Mouse (Mus musculus) MEL (cell line): Measurements from ENCODE around the gene Cdc42ep4. TPM values are rescaled to one million over a fixed set of nuclear protein-coding genes. Genes with fewer than 3 reads are reported as not detected.

Source experiments
- DNase-seq: peaks from one replicate; pipeline ENCODE4 v3.0.0; 2011; ENCODE audit warnings: low read depth, low spot score
- H3K27ac ChIP-seq: 2 replicates; pipeline ENCODE4 v1.5.1; 2012; ENCODE audit warnings: low read depth, mild to moderate bottlenecking, control low read depth, low read length, moderate library complexity; ENCODE audit not compliant: control insufficient read depth
- H3K27me3 ChIP-seq, 2 experiments: fragments of 150-350 bp in 1 of 2; sonication (generic) in 1 of 2; 2 replicates each; pipeline ENCODE4 v1.6.1; 2012; ENCODE audit warnings: low read length in 2 of 2, mild to moderate bottlenecking in 2 of 2, improper control_type of control experiment in 1 of 2, moderate library complexity in 1 of 2; ENCODE audit not compliant: insufficient read depth in 2 of 2, control insufficient read depth in 1 of 2
- H3K36me3 ChIP-seq, 2 experiments: 2 replicates each; pipeline ENCODE4 v1.6.1; 2012 to 2014; ENCODE audit warnings: low read length in 2 of 2, improper control_type of control experiment in 1 of 2, inconsistent platforms in 1 of 2, mild to moderate bottlenecking in 1 of 2; ENCODE audit not compliant: insufficient read depth in 2 of 2, control insufficient read depth in 1 of 2
- H3K4me1 ChIP-seq, 2 experiments: fragments of 150-350 bp in 1 of 2; sonication (generic) in 1 of 2; 2 replicates each; pipeline ENCODE4 v1.6.1; 2012; ENCODE audit warnings: low read length in 2 of 2, improper control_type of control experiment in 1 of 2, mild to moderate bottlenecking in 1 of 2; ENCODE audit not compliant: insufficient read depth in 2 of 2, control insufficient read depth in 1 of 2
- H3K4me3 ChIP-seq, 2 experiments: fragments of 150-350 bp in 1 of 2; sonication (generic) in 1 of 2; 2 replicates each; pipeline ENCODE4 v1.5.1; 2012; ENCODE audit warnings: low read depth in 2 of 2, low read length in 2 of 2, mild to moderate bottlenecking in 2 of 2, moderate library complexity in 2 of 2, control low read depth in 1 of 2, improper control_type of control experiment in 1 of 2; ENCODE audit not compliant: control insufficient read depth in 1 of 2, insufficient read depth in 1 of 2
- H3K79me2 ChIP-seq: 2 replicates; pipeline ENCODE4 v1.6.1; 2012; ENCODE audit warnings: mild to moderate bottlenecking, low read length, moderate library complexity; ENCODE audit not compliant: control insufficient read depth, poor library complexity, insufficient read depth
- H3K9ac ChIP-seq: 2 replicates; pipeline ENCODE4 v1.6.1; 2012; ENCODE audit warnings: low read depth, mild to moderate bottlenecking, control low read depth, low read length, moderate library complexity; ENCODE audit not compliant: control insufficient read depth, poor library complexity, severe bottlenecking
- H3K9me3 ChIP-seq: fragments of 150-350 bp; sonication (generic); replicated peaks from 2 replicates; pipeline ENCODE4 v1.6.1; 2012; ENCODE audit warnings: mild to moderate bottlenecking, low read length, improper control_type of control experiment, moderate library complexity; ENCODE audit not compliant: insufficient read depth
- CHD1 ChIP-seq: IDR thresholded peaks from 2 replicates; pipeline ENCODE4 v1.6.1; 2012; ENCODE audit warnings: low read depth, mild to moderate bottlenecking, inconsistent platforms, low read length, improper control_type of control experiment
- CTCF ChIP-seq, 3 experiments: IDR thresholded peaks in 2 of 3; conservative IDR thresholded peaks in 1 of 3; 2 replicates each; pipeline ENCODE4 v1.5.1; 2011 to 2012; ENCODE audit warnings: low read length in 3 of 3, low read depth in 2 of 3, mild to moderate bottlenecking in 2 of 3, improper control_type of control experiment in 1 of 3, inconsistent platforms in 1 of 3, mixed read lengths in 1 of 3, moderate library complexity in 1 of 3; ENCODE audit not compliant: control insufficient read depth in 1 of 3, insufficient read depth in 1 of 3, poor library complexity in 1 of 3, severe bottlenecking in 1 of 3
- E2F4 ChIP-seq: IDR thresholded peaks from 2 replicates; pipeline ENCODE4 v1.6.1; 2011; ENCODE audit warnings: low read depth, low read length, improper control_type of control experiment, borderline replicate concordance
- EP300 ChIP-seq, 2 experiments: IDR thresholded peaks; 2 replicates each; pipeline ENCODE4 v1.6.1; 2011; ENCODE audit warnings: improper control_type of control experiment in 2 of 2, low read length in 2 of 2, low read depth in 1 of 2, mild to moderate bottlenecking in 1 of 2
- ETS1 ChIP-seq: IDR thresholded peaks from 2 replicates; pipeline ENCODE4 v1.6.1; 2012; ENCODE audit warnings: low read depth, mild to moderate bottlenecking, inconsistent platforms, low read length, improper control_type of control experiment, moderate library complexity
- GABPA ChIP-seq: IDR thresholded peaks from 2 replicates; pipeline ENCODE4 v1.6.1; 2012; ENCODE audit warnings: low read depth, mild to moderate bottlenecking, inconsistent platforms, low read length, improper control_type of control experiment, moderate library complexity
- KAT2A ChIP-seq: conservative IDR thresholded peaks from 2 replicates; pipeline ENCODE4 v1.6.1; 2012; ENCODE audit warnings: low read depth, low read length, improper control_type of control experiment, inconsistent platforms
- MAX ChIP-seq: IDR thresholded peaks from 2 replicates; pipeline ENCODE4 v1.6.1; 2011; ENCODE audit warnings: low read length, improper control_type of control experiment
- MAZ ChIP-seq: IDR thresholded peaks from 2 replicates; pipeline ENCODE4 v1.6.1; 2012; ENCODE audit warnings: low read depth, mild to moderate bottlenecking, inconsistent platforms, low read length, improper control_type of control experiment
- MYB ChIP-seq: IDR thresholded peaks from 2 replicates; pipeline ENCODE4 v1.6.1; 2011; ENCODE audit warnings: mild to moderate bottlenecking, low read depth, low read length, improper control_type of control experiment
- MYC ChIP-seq: IDR thresholded peaks from 2 replicates; pipeline ENCODE4 v1.6.1; 2011; ENCODE audit warnings: low read depth, mild to moderate bottlenecking, low read length, improper control_type of control experiment, moderate library complexity
- NELFE ChIP-seq: IDR thresholded peaks from 2 replicates; pipeline ENCODE4 v1.6.1; 2011; ENCODE audit warnings: low read depth, low read length, improper control_type of control experiment
- NRF1 ChIP-seq: IDR thresholded peaks from 2 replicates; pipeline ENCODE4 v1.6.1; 2014; ENCODE audit warnings: low read depth, mild to moderate bottlenecking, inconsistent platforms, low read length, improper control_type of control experiment, moderate library complexity; ENCODE audit not compliant: poor library complexity, insufficient read depth, severe bottlenecking
- POLR2AphosphoS5 ChIP-seq: IDR thresholded peaks from 2 replicates; pipeline ENCODE4 v1.6.1; 2012; ENCODE audit warnings: low read depth, borderline replicate concordance, mild to moderate bottlenecking, inconsistent platforms, low read length, moderate library complexity, mixed read lengths
- RAD21 ChIP-seq: IDR thresholded peaks from 2 replicates; pipeline ENCODE4 v1.6.1; 2011; ENCODE audit warnings: mild to moderate bottlenecking, low read depth, low read length, improper control_type of control experiment
- RCOR1 ChIP-seq: IDR thresholded peaks from 2 replicates; pipeline ENCODE4 v1.6.1; 2012; ENCODE audit warnings: low read depth, mild to moderate bottlenecking, inconsistent platforms, low read length, improper control_type of control experiment
- SIN3A ChIP-seq: IDR thresholded peaks from 2 replicates; pipeline ENCODE4 v1.6.1; 2012; ENCODE audit warnings: low read length, improper control_type of control experiment, inconsistent platforms
- TBP ChIP-seq: IDR thresholded peaks from 2 replicates; pipeline ENCODE4 v1.8.0; 2011; ENCODE audit warnings: low read depth, low read length, improper control_type of control experiment
- TCF12 ChIP-seq: IDR thresholded peaks from 2 replicates; pipeline ENCODE4 v1.6.1; 2014; ENCODE audit warnings: low read depth, mild to moderate bottlenecking, inconsistent platforms, low read length, improper control_type of control experiment, moderate library complexity
- UBTF ChIP-seq: IDR thresholded peaks from 2 replicates; pipeline ENCODE4 v1.6.1; 2012; ENCODE audit warnings: low read depth, mild to moderate bottlenecking, inconsistent platforms, low read length, improper control_type of control experiment, moderate library complexity, borderline replicate concordance; ENCODE audit not compliant: insufficient read depth
- USF1 ChIP-seq: IDR thresholded peaks from 2 replicates; pipeline ENCODE4 v1.6.1; 2014; ENCODE audit warnings: low read depth, mild to moderate bottlenecking, inconsistent platforms, low read length, improper control_type of control experiment, moderate library complexity
- ZKSCAN1 ChIP-seq: IDR thresholded peaks from 2 replicates; pipeline ENCODE4 v1.6.1; 2012; ENCODE audit warnings: low read depth, mild to moderate bottlenecking, inconsistent platforms, low read length, improper control_type of control experiment, moderate library complexity
- ZNF384 ChIP-seq: IDR thresholded peaks from 2 replicates; pipeline ENCODE4 v1.6.1; 2012; ENCODE audit warnings: low read depth, mild to moderate bottlenecking, inconsistent platforms, low read length, improper control_type of control experiment
- polyA plus RNA-seq, 2 experiments: library from polyadenylated mRNA; stranded (reverse) in 1 of 2; unstranded in 1 of 2; fragments of >175 nt in 1 of 2; fragments of >200 nt in 1 of 2; gene quantifications; 2 replicates each; pipeline versions ENCODE4 v1.2.1 to v1.2.4; 2012; ENCODE audit warnings: low replicate concordance in 2 of 2, low read depth in 1 of 2; ENCODE audit not compliant: insufficient read length in 2 of 2, insufficient read depth in 1 of 2, missing spikeins in 1 of 2
- total RNA-seq: library from RNA; depleted of rRNA; stranded (reverse); fragments of 300-350 nt; gene quantifications from 2 replicates; pipeline ENCODE4 v1.2.3, GENCODE M21; 2012

Gene Cdc42ep4
- total and polyA plus RNA-seq, 3 experiments, result 27.7 to 39.0 TPM; not detected in 1

DNA sequence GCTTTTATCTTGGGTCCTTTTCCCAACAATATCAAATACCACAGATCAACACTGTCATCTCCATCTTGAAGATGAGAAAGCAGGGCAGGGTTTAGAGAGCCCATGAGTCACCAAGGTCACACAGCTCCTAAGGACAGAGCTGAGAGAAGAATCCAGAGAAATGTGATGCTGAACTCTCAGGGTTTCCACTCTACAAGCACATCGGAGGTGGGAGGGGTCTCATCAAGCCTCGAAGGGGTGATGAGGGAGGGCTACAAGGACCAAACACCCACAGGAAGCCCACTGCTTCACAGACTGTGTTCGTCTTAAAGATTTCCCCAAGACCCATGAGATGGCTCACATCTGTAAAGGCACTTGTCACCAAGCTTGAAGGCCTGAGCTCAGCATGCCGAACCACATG lies 5.7 kb downstream of the Cdc42ep4 start:
- Histone ChIP-seq H3K9me3 (no peaks in the 10 kb centered on the region), H3K9ac (no peak overlapping the region), H3K4me3 (no peak overlapping the region), H3K27me3 (no peaks in the 10 kb centered on the region), H3K79me2 (peaks cover 64% of the 10 kb centered on the region), H3K36me3 (peaks cover 10 to 13% of the 10 kb centered on the region in 2 experiments), H3K4me1 (peaks cover 6 to 15% of the 10 kb centered on the region in 2 experiments; a peak in 3 of 4 replicates), H3K27ac (no peak overlapping the region)
- DNase-seq, result no peak
- TF ChIP-seq ZNF384, result no peak
- no peak for TF ChIP-seq MAZ
- no peak for TF ChIP-seq NRF1
- no peak for TF ChIP-seq TCF12
- no peak for TF ChIP-seq TBP
- TF ChIP-seq POLR2AphosphoS5, result no peak
- no peak for TF ChIP-seq E2F4
- TF ChIP-seq MYB, result no peak
- no peak for TF ChIP-seq ETS1
- no peak for TF ChIP-seq GABPA
- no peak for TF ChIP-seq RCOR1
- no peak for TF ChIP-seq USF1
- TF ChIP-seq UBTF, result no peak
- no peak for TF ChIP-seq ZKSCAN1
- no peak for TF ChIP-seq NELFE
- TF ChIP-seq EP300 (IDR thresholded peaks at IDR 0.05; ENCODE audit: low read depth in 1 of 2, low read length in 2 of 2), result no peak
- no peak for TF ChIP-seq CHD1
- TF ChIP-seq MAX, result no peak
- TF ChIP-seq SIN3A, result no peak
- TF ChIP-seq KAT2A, result no peak

DNA sequence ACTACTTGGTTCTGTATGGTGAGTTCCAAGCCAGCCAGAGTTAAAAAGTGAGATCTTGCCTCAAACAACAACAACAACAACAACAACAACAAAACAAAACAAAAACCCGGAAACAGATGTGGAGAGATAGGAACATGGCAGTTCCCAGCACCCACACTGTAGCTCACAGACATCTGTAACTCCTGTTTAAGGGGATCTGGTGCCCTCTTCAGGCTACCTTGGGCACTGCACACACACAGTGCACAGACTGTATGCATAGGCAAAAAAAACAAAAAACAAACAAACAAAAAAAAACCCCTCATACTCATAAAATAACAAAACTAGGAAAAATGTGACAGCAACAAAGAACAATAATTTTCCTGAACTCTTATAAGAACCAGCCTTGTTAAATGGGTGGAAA lies 8.7 kb downstream of the Cdc42ep4 start:
- no peaks in the 10 kb centered on the region for H3K9me3 ChIP-seq
- no peak overlapping the region for H3K9ac ChIP-seq
- H3K27ac ChIP-seq, result no peak overlapping the region
- H3K4me3 ChIP-seq, result no peak overlapping the region
- peaks cover 0 to 12% of the 10 kb centered on the region in 2 experiments; a peak in 3 of 4 replicates for H3K36me3 ChIP-seq
- H3K79me2 ChIP-seq, result peaks cover 44% of the 10 kb centered on the region
- peaks cover 0 to 7% of the 10 kb centered on the region in 2 experiments; a peak in 1 of 4 replicates for H3K4me1 ChIP-seq
- H3K27me3 ChIP-seq, result no peaks in the 10 kb centered on the region
- TF ChIP-seq CTCF (IDR thresholded peaks at IDR 0.05 in 2 of 3, conservative IDR thresholded peaks at IDR 0.05 in 1 of 3; ENCODE audit: control insufficient read depth in 1 of 3, insufficient read depth in 1 of 3, low read depth in 2 of 3, low read length in 3 of 3, poor library complexity in 1 of 3, severe bottlenecking in 1 of 3) (peak; percentile 53 to 60 (median 54)), RAD21 (peak; percentile 3), MYC (no peak)
- peak; percentile 45 for DNase-seq
